Mouse (Mus musculus) CH12.LX (cell line): Measurements from ENCODE around the gene Tmprss6. TPM values are rescaled to one million over a fixed set of nuclear protein-coding genes. Genes with fewer than 3 reads are reported as not detected.
A peak's percentile ranks its signal among the peaks of the same experiment; 100 is the strongest.

ENCODE experiments used
- DNase-seq: peaks from one replicate; pipeline ENCODE4 v3.0.0-alpha.2; 2013; ENCODE audit errors: extremely low read depth
- H3K27ac ChIP-seq: 2 replicates; pipeline ENCODE4 v1.5.1; 2012; ENCODE audit warnings: low read depth, mild to moderate bottlenecking, control low read depth, moderate library complexity; ENCODE audit not compliant: insufficient read depth
- H3K27me3 ChIP-seq: replicated peaks from 2 replicates; pipeline ENCODE3; 2012; ENCODE audit warnings: inconsistent platforms
- H3K36me3 ChIP-seq, 2 experiments: replicated peaks in 1 of 2; 2 replicates each; pipeline versions ENCODE3 to v1.6.1; 2012; ENCODE audit warnings: inconsistent platforms in 1 of 2, low read length in 1 of 2, mild to moderate bottlenecking in 1 of 2, mixed read lengths in 1 of 2, moderate library complexity in 1 of 2; ENCODE audit not compliant: control insufficient read depth in 1 of 2, insufficient read depth in 1 of 2
- H3K4me1 ChIP-seq, 2 experiments: 2 replicates each; pipeline ENCODE4 v1.6.1; 2012; ENCODE audit warnings: inconsistent platforms in 1 of 2, moderate library complexity in 1 of 2; ENCODE audit not compliant: insufficient read depth in 2 of 2, control insufficient read depth in 1 of 2
- H3K4me2 ChIP-seq: 2 replicates; pipeline ENCODE4 v1.6.1; 2012; ENCODE audit warnings: low read depth, mild to moderate bottlenecking, control low read depth; ENCODE audit not compliant: poor library complexity, insufficient read depth, severe bottlenecking
- H3K4me3 ChIP-seq, 3 experiments: fragments of 150-350 bp in 1 of 3; sonication (generic) in 1 of 3; replicated peaks in 1 of 3; 2 replicates each; pipeline versions ENCODE3 to v1.5.1; 2011 to 2012; ENCODE audit warnings: low read depth in 2 of 3, low read length in 2 of 3, mild to moderate bottlenecking in 2 of 3, moderate library complexity in 2 of 3, control low read depth in 1 of 3, improper control_type of control experiment in 1 of 3, inconsistent platforms in 1 of 3, mixed read lengths in 1 of 3; ENCODE audit not compliant: poor library complexity in 1 of 3
- H3K79me2 ChIP-seq: replicated peaks from 2 replicates; pipeline ENCODE4 v1.6.1; 2012; ENCODE audit warnings: mild to moderate bottlenecking, moderate library complexity; ENCODE audit not compliant: control insufficient read depth, poor library complexity, insufficient read depth, severe bottlenecking; ENCODE audit errors: extremely low read depth
- H3K9ac ChIP-seq: 2 replicates; pipeline ENCODE4 v1.6.1; 2012; ENCODE audit warnings: low read depth, mild to moderate bottlenecking, control low read depth, moderate library complexity; ENCODE audit not compliant: insufficient read depth
- H3K9me3 ChIP-seq: replicated peaks from 2 replicates; pipeline ENCODE3; 2012; ENCODE audit warnings: low read length, inconsistent platforms, mixed read lengths
- BHLHE40 ChIP-seq: IDR thresholded peaks from 2 replicates; pipeline ENCODE4 v1.6.1; 2011; ENCODE audit warnings: mild to moderate bottlenecking, low read depth, low read length, improper control_type of control experiment
- CHD2 ChIP-seq: IDR thresholded peaks from 2 replicates; pipeline ENCODE4 v1.6.1; 2011; ENCODE audit warnings: low read length, improper control_type of control experiment
- CTCF ChIP-seq, 2 experiments: IDR thresholded peaks in 1 of 2; conservative IDR thresholded peaks in 1 of 2; 2 replicates each; pipeline ENCODE4 v1.5.1; 2011 to 2012; ENCODE audit warnings: low read depth in 2 of 2, low read length in 2 of 2, improper control_type of control experiment in 1 of 2, inconsistent platforms in 1 of 2, mild to moderate bottlenecking in 1 of 2, moderate library complexity in 1 of 2
- E2F4 ChIP-seq: IDR thresholded peaks from 2 replicates; pipeline ENCODE4 v1.6.1; 2011; ENCODE audit warnings: low read depth, low read length, improper control_type of control experiment; ENCODE audit not compliant: insufficient replicate concordance
- ELF1 ChIP-seq: IDR thresholded peaks from 2 replicates; pipeline ENCODE4 v1.6.1; 2014; ENCODE audit warnings: low read depth, mild to moderate bottlenecking, inconsistent platforms, low read length, improper control_type of control experiment
- EP300 ChIP-seq: IDR thresholded peaks from 2 replicates; pipeline ENCODE4 v1.6.1; 2011; ENCODE audit warnings: low read length, improper control_type of control experiment
- ETS1 ChIP-seq: conservative IDR thresholded peaks from 2 replicates; pipeline ENCODE4 v1.6.1; 2012; ENCODE audit warnings: low read depth, mild to moderate bottlenecking, inconsistent platforms, low read length, improper control_type of control experiment, moderate library complexity
- GABPA ChIP-seq: IDR thresholded peaks from 2 replicates; pipeline ENCODE4 v1.6.1; 2012; ENCODE audit warnings: low read depth, low read length, improper control_type of control experiment, inconsistent platforms; ENCODE audit not compliant: insufficient replicate concordance
- HCFC1 ChIP-seq: IDR thresholded peaks from 2 replicates; pipeline ENCODE4 v1.6.1; 2012; ENCODE audit warnings: low read depth, mild to moderate bottlenecking, inconsistent platforms, low read length, improper control_type of control experiment
- IRF4 ChIP-seq: IDR thresholded peaks from 2 replicates; pipeline ENCODE4 v1.6.1; 2014; ENCODE audit warnings: low read depth, mild to moderate bottlenecking, inconsistent platforms, low read length, improper control_type of control experiment
- JUN ChIP-seq: IDR thresholded peaks from 2 replicates; pipeline ENCODE4 v1.6.1; 2011; ENCODE audit warnings: low read depth, mild to moderate bottlenecking, low read length, improper control_type of control experiment, moderate library complexity; ENCODE audit not compliant: insufficient read depth
- JUND ChIP-seq: conservative IDR thresholded peaks from 2 replicates; pipeline ENCODE4 v1.6.1; 2011; ENCODE audit warnings: low read depth, low read length, improper control_type of control experiment
- KAT2A ChIP-seq: IDR thresholded peaks from 2 replicates; pipeline ENCODE4 v1.6.1; 2012; ENCODE audit warnings: low read length, improper control_type of control experiment, inconsistent platforms; ENCODE audit not compliant: insufficient replicate concordance
- MAX ChIP-seq: IDR thresholded peaks from 2 replicates; pipeline ENCODE4 v1.6.1; 2011; ENCODE audit warnings: low read length, improper control_type of control experiment
- MXI1 ChIP-seq: IDR thresholded peaks from 2 replicates; pipeline ENCODE4 v1.6.1; 2011; ENCODE audit warnings: mild to moderate bottlenecking, low read depth, low read length, improper control_type of control experiment
- MYC ChIP-seq: IDR thresholded peaks from 2 replicates; pipeline ENCODE4 v1.6.1; 2011; ENCODE audit warnings: low read depth, mild to moderate bottlenecking, improper control_type of control experiment, low read length
- NELFE ChIP-seq: IDR thresholded peaks from 2 replicates; pipeline ENCODE4 v1.6.1; 2011; ENCODE audit warnings: low read depth, low read length, improper control_type of control experiment
- NRF1 ChIP-seq: IDR thresholded peaks from 2 replicates; pipeline ENCODE4 v1.6.1; 2014; ENCODE audit warnings: low read depth, mild to moderate bottlenecking, inconsistent platforms, low read length, improper control_type of control experiment, moderate library complexity
- PAX5 ChIP-seq: IDR thresholded peaks from 2 replicates; pipeline ENCODE4 v1.6.1; 2012; ENCODE audit warnings: low read length, inconsistent platforms, mixed read lengths
- POLR2A ChIP-seq: IDR thresholded peaks from 2 replicates; pipeline ENCODE4 v1.6.1; 2011; ENCODE audit warnings: low read depth, mild to moderate bottlenecking, improper control_type of control experiment, low read length
- POLR2AphosphoS2 ChIP-seq: IDR thresholded peaks from 2 replicates; pipeline ENCODE4 v1.6.1; 2011; ENCODE audit warnings: low read depth, low read length, improper control_type of control experiment
- RCOR1 ChIP-seq: conservative IDR thresholded peaks from 2 replicates; pipeline ENCODE4 v1.6.1; 2012; ENCODE audit warnings: low read depth, mild to moderate bottlenecking, inconsistent platforms, low read length, improper control_type of control experiment
- SIN3A ChIP-seq: IDR thresholded peaks from 2 replicates; pipeline ENCODE4 v1.6.1; 2012; ENCODE audit warnings: low read length, improper control_type of control experiment, inconsistent platforms
- SMC3 ChIP-seq: IDR thresholded peaks from 2 replicates; pipeline ENCODE4 v1.6.1; 2011; ENCODE audit warnings: low read depth, low read length, improper control_type of control experiment
- TBP ChIP-seq: conservative IDR thresholded peaks from 2 replicates; pipeline ENCODE4 v1.6.1; 2011; ENCODE audit warnings: low read depth, low read length, improper control_type of control experiment
- TCF12 ChIP-seq: IDR thresholded peaks from 2 replicates; pipeline ENCODE4 v1.6.1; 2014; ENCODE audit warnings: low read depth, mild to moderate bottlenecking, inconsistent platforms, low read length, improper control_type of control experiment
- USF1 ChIP-seq: IDR thresholded peaks from 2 replicates; pipeline ENCODE4 v1.6.1; 2014; ENCODE audit warnings: low read depth, mild to moderate bottlenecking, inconsistent platforms, low read length, improper control_type of control experiment
- USF2 ChIP-seq: conservative IDR thresholded peaks from 2 replicates; pipeline ENCODE4 v1.6.1; 2011; ENCODE audit warnings: low read depth, low read length, improper control_type of control experiment
- ZKSCAN1 ChIP-seq: IDR thresholded peaks from 2 replicates; pipeline ENCODE4 v1.6.1; 2012; ENCODE audit warnings: low read depth, inconsistent platforms, low read length, improper control_type of control experiment, borderline replicate concordance
- ZMIZ1 ChIP-seq: IDR thresholded peaks from 2 replicates; pipeline ENCODE4 v1.6.1; 2012; ENCODE audit warnings: low read depth, mild to moderate bottlenecking, inconsistent platforms, low read length, improper control_type of control experiment
- ZNF384 ChIP-seq: IDR thresholded peaks from 2 replicates; pipeline ENCODE4 v1.6.1; 2012; ENCODE audit warnings: low read depth, low read length, improper control_type of control experiment, inconsistent platforms
- dilution Hi-C: fragments of 300-500 bp; cut with MboI; formaldehyde crosslinking; loops from 2 replicates; pipeline ENCODE4 v1.14.3; 2020; ENCODE audit warnings: low sequenced_read_pairs; ENCODE audit not compliant: extremely low pct_unique_long_range_greater_than_20kb, extremely low pct_ligation_motif_present
- in situ Hi-C: fragments of 300-500 bp; cut with MboI; formaldehyde crosslinking; loops from 3 replicates; pipeline ENCODE4 v1.14.3; 2019; ENCODE audit warnings: low sequenced_read_pairs, low pct_ligation_motif_present, low pct_unique_long_range_greater_than_20kb, mixed read lengths
- polyA plus RNA-seq: library from polyadenylated mRNA; unstranded; fragments of >175 nt; gene quantifications from 2 replicates; pipeline ENCODE4 v1.2.1, GENCODE M21; 2012; ENCODE audit warnings: low read depth; ENCODE audit not compliant: insufficient read length
- total RNA-seq, 2 experiments: library from RNA; depleted of rRNA; stranded (reverse); fragments of 300-350 nt in 1 of 2; fragments of >200 nt in 1 of 2; gene quantifications; 2 replicates each; pipeline ENCODE4 v1.2.3; 2012 to 2014

Gene Tmprss6
- total and polyA plus RNA-seq, 3 experiments: 0.24 to 0.54 (median 0.34) TPM

- TF ChIP-seq ZMIZ1 (no peak), USF1 (no peak), MXI1 (0 out of 2 replicates have a peak, but pooled peaks have one; percentile 24), GABPA (no peak), SIN3A (peak; percentile 70; the same call in 1 of the 2 replicates), USF2 (no peak), ZKSCAN1 (no peak), TBP (peak; percentile 49; the same call in 1 of the 2 replicates), ELF1 (peak; percentile 78)
These were observed 26.6 kb upstream of the Tmprss6 start, which contains the start of gene Il2rb (continued) for GRCm38 (mm10) chr15:78494968-78495406.

GRCm38 (mm10) chr15:78493401-78494010 is 25.1 kb upstream of the Tmprss6 start:
- H3K9ac ChIP-seq: peak overlapping the region; percentile 67
- no peaks in the 10 kb centered on the region for H3K27me3 ChIP-seq
- H3K9me3 ChIP-seq: no peaks in the 10 kb centered on the region
- peaks cover 22 to 50% of the 10 kb centered on the region in 2 experiments for H3K4me1 ChIP-seq
- in situ Hi-C loops (no loop called here), dilution Hi-C loops (no loop called here)
- TF ChIP-seq ZKSCAN1 (no peak), EP300 (peak; percentile 41; the same call in 1 of the 2 replicates), USF1 (peak; percentile 51), SMC3 (peak; percentile 26; the same call in 1 of the 2 replicates), POLR2AphosphoS2 (0 out of 2 replicates have a peak, but pooled peaks have one; percentile 64), ZMIZ1 (peak; percentile 84), JUN (no peak), NELFE (no peak; the same call in none of the 2 replicates), CHD2 (peak; percentile 34), E2F4 (no peak), POLR2A (peak; percentile 48; the same call in 1 of the 2 replicates), HCFC1 (peak; percentile 16; the same call in 1 of the 2 replicates), USF2 (0 out of 2 replicates have a peak, but pooled peaks have one; percentile 16), TCF12 (peak; percentile 75; the same call in 1 of the 2 replicates), ZNF384 (no peak), CTCF (conservative IDR thresholded peaks at IDR 0.05 in 1 of 2, IDR thresholded peaks at IDR 0.05 in 1 of 2; ENCODE audit: low read depth in 2 of 2, low read length in 2 of 2) (no peak), MAX (peak; percentile 61), MXI1 (peak; percentile 87), NRF1 (peak; percentile 26; the same call in 1 of the 2 replicates), IRF4 (peak; percentile 72), TBP (peak; percentile 59; the same call in 1 of the 2 replicates), SIN3A (peak; percentile 80), PAX5 (no peak), BHLHE40 (peak; percentile 90), MYC (peak; percentile 54; the same call in 1 of the 2 replicates), RCOR1 (no peak), ETS1 (peak; percentile 91), JUND (peak; percentile 42; the same call in 1 of the 2 replicates), KAT2A (no peak)
- peak overlapping the region; percentile 52 to 76 (median 57) for H3K4me3 ChIP-seq
- peaks cover 33 to 43% of the 10 kb centered on the region in 2 experiments for H3K36me3 ChIP-seq
- no peaks in the 10 kb centered on the region for H3K79me2 ChIP-seq
- H3K27ac ChIP-seq: peak overlapping the region; percentile 75
- DNase-seq: peak; percentile 87
- peak overlapping the region; percentile 73 for H3K4me2 ChIP-seq
